Mouse (Mus musculus) lung, embryonic 14.5 days (tissue): ENCODE data around the gene E2f8. TPM values are rescaled to one million over a fixed set of nuclear protein-coding genes. Genes with fewer than 3 reads are reported as not detected.

Source experiments
- ATAC-seq: fragments of 200-750 bp; cut with Nextera tagmentation; 2 replicates; pipeline ENCODE4 v1.8.0; 2017; ENCODE audit warnings: mild to moderate bottlenecking, moderate TSS enrichment, moderate library complexity; ENCODE audit not compliant: insufficient read depth
- DNase-seq: peaks from one replicate; pipeline ENCODE4 v3.0.0-alpha.2; 2015
- H3K27ac ChIP-seq: fragments of 300-500 bp; sonication (generic); 2 replicates; pipeline ENCODE4 v1.5.1; 2014; ENCODE audit warnings: low read depth, mild to moderate bottlenecking, moderate library complexity
- H3K27me3 ChIP-seq: fragments of 300-500 bp; sonication (generic); 2 replicates; pipeline ENCODE4 v1.6.1; 2014; ENCODE audit warnings: low read length, control low read depth; ENCODE audit not compliant: insufficient read depth
- H3K36me3 ChIP-seq: fragments of 300-500 bp; sonication (generic); 2 replicates; pipeline ENCODE4 v1.6.1; 2014; ENCODE audit warnings: control low read depth; ENCODE audit not compliant: insufficient read depth
- H3K4me1 ChIP-seq: fragments of 300-500 bp; sonication (generic); 2 replicates; pipeline ENCODE4 v1.6.1; 2014; ENCODE audit warnings: antibody characterized with exemption, control low read depth; ENCODE audit not compliant: insufficient read depth
- H3K4me2 ChIP-seq: fragments of 300-500 bp; sonication (generic); 2 replicates; pipeline ENCODE4 v1.6.1; 2014; ENCODE audit warnings: mild to moderate bottlenecking
- H3K4me3 ChIP-seq: fragments of 300-500 bp; sonication (generic); 2 replicates; pipeline ENCODE4 v1.5.1; 2014; ENCODE audit warnings: low read depth, low read length
- H3K9ac ChIP-seq: fragments of 300-500 bp; sonication (generic); 2 replicates; pipeline ENCODE4 v1.6.1; 2014
- H3K9me3 ChIP-seq: fragments of 300-500 bp; sonication (generic); 2 replicates; pipeline ENCODE4 v1.6.1; 2016; ENCODE audit warnings: low read depth, low read length, control low read depth
- CTCF ChIP-seq: IDR thresholded peaks from 2 replicates; pipeline ENCODE4 v1.5.1; 2016; ENCODE audit warnings: antibody characterized with exemption, low read depth
- WGBS: fragments of 180-500 bp; shearing (Covaris S2); extraction: QIAGEN DNeasy Blood & Tissue Kit; methylation state at CpG from one replicate; pipeline ENCODE4 v1.1.7; 2014; 5-methylcytosine and 5-hydroxymethylcytosine counted together
- polyA plus RNA-seq: library from polyadenylated mRNA; unstranded; fragments of >200 nt; fragmentation: Nextera tagmentation; extraction: Ambion mirVana; gene quantifications from 2 replicates; pipeline ENCODE4 v1.2.1, GENCODE M21; 2014

E2f8 gene
- polyA plus RNA-seq, 1 experiment from 2014 or later: 27.8 TPM

- no peak for TF ChIP-seq CTCF
- no peak overlapping the region for H3K4me2 ChIP-seq
- no peak for ATAC-seq
- no peak for DNase-seq
- WGBS: 80% methylated on average over 7 of the region's 7 CpGs
- no peak overlapping the region for H3K9ac ChIP-seq
- no peaks in the 10 kb centered on the region for H3K27me3 ChIP-seq
- H3K4me1 ChIP-seq: 0 out of 2 replicates have a peak, but pooled peaks cover 6% of the 10 kb centered on the region
- no peak overlapping the region for H3K4me3 ChIP-seq
- H3K27ac ChIP-seq: no peak overlapping the region
- no peaks in the 10 kb centered on the region for H3K36me3 ChIP-seq
- H3K9me3 ChIP-seq: no peaks in the 10 kb centered on the region
Measured at GRCm38 (mm10) chr7:48893093-48893492, 11.7 kb upstream of the E2f8 start.

- H3K4me3 ChIP-seq: no peak overlapping the region
- TF ChIP-seq CTCF: no peak
- H3K9me3 ChIP-seq: no peaks in the 10 kb centered on the region
- no peak overlapping the region for H3K9ac ChIP-seq
- no peaks in the 10 kb centered on the region for H3K27me3 ChIP-seq
- H3K36me3 ChIP-seq: no peaks in the 10 kb centered on the region
- H3K4me1 ChIP-seq: 0 out of 2 replicates have a peak, but pooled peaks cover 6% of the 10 kb centered on the region
- H3K27ac ChIP-seq: no peak overlapping the region
- no peak overlapping the region for H3K4me2 ChIP-seq
- ATAC-seq (no peak), DNase-seq (no peak)
- WGBS: 55% methylated on average over 5 of the region's 5 CpGs
Measured at GRCm38 (mm10) chr7:48891029-48891428, 9.6 kb upstream of the E2f8 start.

- ATAC-seq (peak; percentile 30; the same call in 1 of the 2 replicates), DNase-seq (no peak)
- Histone ChIP-seq H3K27me3 (no peaks in the 10 kb centered on the region), H3K4me1 (no peaks in the 10 kb centered on the region), H3K4me3 (no peak overlapping the region), H3K27ac (no peak overlapping the region), H3K36me3 (no peaks in the 10 kb centered on the region), H3K9me3 (no peaks in the 10 kb centered on the region), H3K9ac (no peak overlapping the region), H3K4me2 (no peak overlapping the region)
- WGBS: 53% methylated on average over 2 of the region's 2 CpGs
- TF ChIP-seq CTCF: no peak
Measured at GRCm38 (mm10) chr7:48888751-48889150, 7.4 kb upstream of the E2f8 start.

- 23% methylated on average over 8 of the region's 8 CpGs for WGBS
- ATAC-seq (no peak), DNase-seq (no peak)
- no peak overlapping the region for H3K27ac ChIP-seq
- TF ChIP-seq CTCF: no peak
- H3K36me3 ChIP-seq: no peaks in the 10 kb centered on the region
- H3K27me3 ChIP-seq: no peaks in the 10 kb centered on the region
- H3K4me1 ChIP-seq: no peaks in the 10 kb centered on the region
- H3K9ac ChIP-seq: no peak overlapping the region
- H3K9me3 ChIP-seq: no peaks in the 10 kb centered on the region
- H3K4me2 ChIP-seq: no peak overlapping the region
- H3K4me3 ChIP-seq: no peak overlapping the region
Measured at GRCm38 (mm10) chr7:48887973-48888372, 6.6 kb upstream of the E2f8 start.

GRCm38 (mm10) chr7:48884266-48884611 is 2.8 kb upstream of the E2f8 start:
- H3K36me3 ChIP-seq: no peaks in the 10 kb centered on the region
- ATAC-seq (no peak), DNase-seq (no peak)
- no peaks in the 10 kb centered on the region for H3K27me3 ChIP-seq
- no peak overlapping the region for H3K9ac ChIP-seq
- 52% methylated on average over 5 of the region's 5 CpGs for WGBS
- H3K4me1 ChIP-seq: 0 out of 2 replicates have a peak, but pooled peaks cover 2% of the 10 kb centered on the region
- no peak for TF ChIP-seq CTCF
- no peak overlapping the region for H3K4me3 ChIP-seq
- no peak overlapping the region for H3K27ac ChIP-seq
- H3K4me2 ChIP-seq: no peak overlapping the region
- no peaks in the 10 kb centered on the region for H3K9me3 ChIP-seq

- no peak for TF ChIP-seq CTCF
- ATAC-seq (no peak), DNase-seq (no peak)
- Histone ChIP-seq H3K27me3 (no peaks in the 10 kb centered on the region), H3K4me1 (0 out of 2 replicates have a peak, but pooled peaks cover 2% of the 10 kb centered on the region), H3K27ac (no peak overlapping the region), H3K36me3 (peaks cover under 1% of the 10 kb centered on the region; the same call in 1 of the 2 replicates), H3K4me2 (no peak overlapping the region), H3K4me3 (no peak overlapping the region), H3K9ac (no peak overlapping the region), H3K9me3 (no peaks in the 10 kb centered on the region)
- WGBS: 73% methylated on average over 4 of the region's 4 CpGs
Measured at GRCm38 (mm10) chr7:48883525-48884265, 2.3 kb upstream of the E2f8 start.

GRCm38 (mm10) chr7:48881971-48882609 is 694 bp upstream of the E2f8 start:
- Histone ChIP-seq H3K36me3 (peaks cover 16% of the 10 kb centered on the region), H3K4me2 (peak overlapping the region; percentile 96), H3K4me3 (peak overlapping the region; percentile 80), H3K27ac (peak overlapping the region; percentile 93), H3K4me1 (0 out of 2 replicates have a peak, but pooled peaks cover 2% of the 10 kb centered on the region), H3K9me3 (no peaks in the 10 kb centered on the region), H3K27me3 (no peaks in the 10 kb centered on the region), H3K9ac (peak overlapping the region; percentile 95)
- TF ChIP-seq CTCF: no peak
- under 1% methylated on average over 28 of the region's 28 CpGs for WGBS
- ATAC-seq (no peak), DNase-seq (peak; percentile 68)
